Mouse (Mus musculus) erythroid progenitor cell, adult 5-6 weeks (primary cell): ENCODE measurements around the gene Clic1. TPM values are rescaled to one million over a fixed set of nuclear protein-coding genes. Genes with fewer than 3 reads are reported as not detected.
"Not testable (repeated sequence)": the region's sequence is repeated elsewhere in the genome, so short reads cannot be mapped to it uniquely, and the experiment has no call there.

Experiments
- ATAC-seq: replicated peaks from 2 replicates; pipeline ENCODE4 v1.8.0; 2016; ENCODE audit warnings: moderate number of reproducible peaks, mild to moderate bottlenecking, moderate TSS enrichment, inconsistent platforms; ENCODE audit not compliant: poor library complexity, low FRiP score, severe bottlenecking
- total RNA-seq, 2 experiments: library from RNA; stranded (forward) in 1 of 2; stranded (reverse) in 1 of 2; fragments of 150-400 nt in 1 of 2; fragments of 186-747, 209-891 nt in 1 of 2; gene quantifications; 2 replicates each; pipeline versions ENCODE4 v1.2.3 to v1.2.4; 2015 to 2017; ENCODE audit warnings: low replicate concordance in 2 of 2

Clic1 gene
- total RNA-seq, 2 experiments from 2014 or later = 68.3 to 91.0 TPM

- ATAC-seq = no peak
Observed at GRCm38 (mm10) chr17:35019894-35020293, 29.9 kb upstream of the Clic1 start.

- no peak for ATAC-seq
Observed at GRCm38 (mm10) chr17:35020551-35020950, 29.2 kb upstream of the Clic1 start.

DNA sequence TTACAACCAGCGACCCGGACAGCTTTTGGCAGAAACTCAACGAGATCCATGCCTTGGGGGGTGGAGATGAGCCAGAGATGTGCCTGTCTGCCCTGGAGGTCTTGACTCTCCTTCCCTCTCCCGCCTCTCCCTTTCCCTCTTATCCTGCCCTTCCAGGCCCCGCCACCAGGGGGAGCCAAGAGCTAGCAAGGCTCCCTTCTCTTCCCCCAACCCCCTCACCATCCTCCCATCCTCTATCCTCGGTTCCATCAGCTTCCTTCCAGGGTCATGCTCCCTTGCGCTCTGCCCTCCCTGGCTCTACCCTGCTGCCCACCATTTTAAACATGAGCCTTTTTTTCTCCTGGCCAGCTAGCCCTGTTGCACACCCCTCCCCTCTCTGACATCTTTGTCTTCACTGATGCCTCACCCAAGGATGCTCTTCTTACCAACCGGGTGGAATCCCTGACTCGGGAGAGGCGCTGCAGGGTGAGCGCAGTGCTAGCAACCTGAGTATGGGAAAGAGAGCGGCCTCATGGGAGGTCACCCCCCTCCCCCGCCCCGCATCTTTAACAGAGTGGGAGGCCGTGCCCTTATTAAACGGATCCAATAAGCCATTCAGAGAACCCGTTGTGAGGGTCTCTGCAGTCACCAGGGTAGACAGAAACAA lies 28.5 kb upstream of the Clic1 start:
- peak; percentile 71 for ATAC-seq

- ATAC-seq = no peak
Observed at GRCm38 (mm10) chr17:35021842-35022477, 27.8 kb upstream of the Clic1 start.

DNA sequence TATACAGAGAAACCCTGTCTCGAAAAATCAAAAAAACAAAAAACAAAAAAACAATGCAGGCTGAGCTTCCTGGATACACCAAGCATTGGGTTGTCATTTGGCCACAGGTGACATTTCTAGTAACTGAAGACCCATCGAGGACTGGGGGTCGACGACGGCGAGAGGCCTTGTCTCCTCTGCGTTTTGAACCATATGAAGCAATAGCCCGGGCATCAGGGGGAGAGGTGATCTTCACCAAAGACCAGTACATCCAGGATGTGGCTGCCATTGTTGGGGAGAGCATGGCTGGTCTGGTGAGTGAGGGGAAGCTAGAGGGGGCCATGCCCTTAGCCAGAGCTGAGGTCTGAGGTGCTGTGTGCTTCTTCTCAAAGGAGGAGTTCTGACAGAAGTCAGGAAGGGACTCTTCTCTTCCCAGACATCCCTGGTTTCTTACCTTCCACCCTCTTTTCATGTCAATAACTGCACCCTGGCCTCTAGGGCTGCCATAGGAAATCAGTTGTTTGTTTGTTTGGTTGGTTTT lies 27.2 kb upstream of the Clic1 start:
- ATAC-seq = no peak

DNA sequence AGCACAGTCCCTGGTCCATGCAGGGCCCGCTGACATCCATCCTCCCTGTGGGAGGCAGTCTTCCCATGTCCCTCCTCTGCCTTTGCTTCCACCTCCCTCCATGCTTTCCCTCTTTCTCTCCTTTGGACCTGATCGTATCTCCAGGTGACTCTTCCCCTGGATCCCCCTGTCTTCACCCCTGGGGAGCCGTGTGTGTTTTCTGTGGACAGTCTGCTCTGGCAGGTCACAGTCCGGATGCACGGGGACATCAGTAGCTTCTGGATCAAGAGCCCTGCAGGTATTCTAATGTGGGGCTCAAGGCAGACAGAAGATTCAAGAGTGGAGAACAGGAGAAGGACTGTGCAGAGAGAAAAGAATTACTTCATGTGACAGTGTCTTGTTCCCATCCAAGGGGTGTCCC lies 26.5 kb upstream of the Clic1 start:
- ATAC-seq = no peak

- no peak for ATAC-seq
Observed at GRCm38 (mm10) chr17:35023756-35024155, 26.0 kb upstream of the Clic1 start.

GRCm38 (mm10) chr17:35024261-35024660 lies 25.5 kb upstream of the Clic1 start:
- no peak for ATAC-seq

- no peak for ATAC-seq
Observed at GRCm38 (mm10) chr17:35024691-35025488, 24.9 kb upstream of the Clic1 start.

GRCm38 (mm10) chr17:35026206-35026605 lies 23.6 kb upstream of the Clic1 start:
- no peak for ATAC-seq

DNA sequence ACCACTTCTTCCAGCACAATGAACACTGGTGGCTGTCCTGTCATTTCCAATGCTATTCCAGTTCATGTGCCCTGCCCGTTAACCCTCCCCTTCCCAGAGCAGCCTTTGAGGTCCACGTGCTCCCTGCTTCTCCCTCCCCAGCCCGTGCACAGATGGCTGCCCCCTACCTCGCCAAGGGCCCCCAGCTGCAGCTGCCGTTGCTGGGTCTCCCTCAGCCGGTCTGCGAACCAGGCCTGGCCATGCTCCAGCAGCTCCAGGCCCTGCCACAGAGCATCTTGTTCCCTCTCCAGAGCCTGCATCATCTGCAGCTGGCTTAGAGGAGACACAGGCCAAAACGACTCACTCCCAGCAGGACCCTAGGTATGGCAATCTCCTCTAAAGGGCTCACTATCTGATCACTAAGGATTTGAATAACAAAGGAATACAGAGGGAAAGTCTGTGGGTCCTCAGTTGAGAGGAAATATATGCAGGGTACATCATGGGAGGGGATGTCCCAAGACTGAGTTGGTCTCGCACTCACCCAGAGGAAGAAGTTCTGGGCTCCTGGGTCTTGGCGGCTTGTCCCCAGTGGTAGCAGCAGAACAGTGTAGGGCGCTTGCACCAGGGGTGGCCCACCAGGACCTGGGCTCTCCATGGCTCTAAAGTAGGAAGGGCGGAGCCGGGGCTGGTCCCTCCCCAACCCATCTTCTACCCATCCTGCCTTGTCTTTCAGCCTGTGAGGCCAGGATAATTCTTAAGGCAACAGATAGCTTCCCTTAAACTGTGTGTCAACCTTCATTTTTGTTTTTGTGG lies 22.3 kb upstream of the Clic1 start, which contains the start of gene Sapcd1:
TSS of gene Sapcd1 (minus strand) at position 740 of the 792 bp plus-strand sequence.
- no peak for ATAC-seq

DNA sequence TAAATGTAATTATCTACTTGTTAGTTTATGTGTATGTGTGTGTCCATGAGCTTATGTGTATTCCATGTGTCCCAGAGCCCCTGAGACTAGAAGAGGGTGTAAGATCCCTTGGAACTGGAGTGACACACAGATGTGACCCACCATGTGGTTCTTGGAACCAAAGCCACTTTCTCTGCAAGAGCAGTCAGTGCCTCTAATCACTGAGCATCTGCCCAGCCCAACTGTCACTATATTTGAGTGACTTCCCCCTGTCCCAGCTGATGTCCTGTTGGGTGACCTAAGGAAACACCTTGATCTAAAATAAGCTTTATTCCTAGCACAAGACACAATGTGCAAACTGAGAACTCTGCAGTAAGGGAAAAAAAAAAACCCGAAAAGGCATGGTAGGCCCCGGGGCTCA lies 21.5 kb upstream of the Clic1 start:
- ATAC-seq = no peak

DNA sequence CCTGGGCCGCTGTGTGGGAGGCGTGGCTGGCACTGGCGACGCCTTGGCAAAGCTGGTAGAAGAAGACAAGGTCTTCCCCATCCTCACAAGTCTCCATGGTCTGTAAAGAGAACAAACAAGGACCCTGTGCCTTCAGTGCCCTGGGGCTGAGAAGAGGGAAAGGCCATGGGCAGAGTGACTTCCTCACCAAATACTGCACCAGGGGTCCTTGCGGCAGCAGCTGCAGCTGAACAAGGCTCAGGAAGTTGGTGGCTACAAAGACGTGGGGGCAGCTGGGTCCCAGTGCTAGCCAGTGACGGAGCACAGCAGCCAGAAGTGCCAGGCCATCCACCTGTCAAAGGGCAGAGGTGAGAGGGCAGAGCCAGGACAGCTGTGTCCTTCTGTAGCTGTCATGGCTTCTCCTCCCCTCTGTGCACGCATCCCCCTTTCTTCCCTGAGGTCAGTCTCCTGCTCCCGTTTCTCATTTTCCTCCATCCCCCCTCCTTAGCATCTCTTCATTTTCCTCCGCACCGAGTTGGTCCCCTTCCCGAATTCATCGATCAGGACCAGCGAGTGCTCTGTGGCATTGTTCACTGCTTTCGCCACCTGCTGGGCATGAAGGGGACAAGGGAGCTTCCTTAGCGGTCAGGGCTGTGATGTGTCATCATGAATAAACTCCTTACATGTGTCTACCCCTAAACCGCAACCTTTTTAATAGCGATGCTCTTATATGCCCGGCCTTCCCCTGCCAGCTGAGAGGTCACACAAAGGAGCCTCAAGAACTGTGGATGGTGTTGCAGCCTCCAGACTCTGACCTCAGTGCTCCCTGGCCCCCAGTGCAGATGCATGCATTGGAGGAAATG lies 19.9 kb upstream of the Clic1 start:
- peak; percentile 40; the same call in 1 of the 2 replicates for ATAC-seq

DNA sequence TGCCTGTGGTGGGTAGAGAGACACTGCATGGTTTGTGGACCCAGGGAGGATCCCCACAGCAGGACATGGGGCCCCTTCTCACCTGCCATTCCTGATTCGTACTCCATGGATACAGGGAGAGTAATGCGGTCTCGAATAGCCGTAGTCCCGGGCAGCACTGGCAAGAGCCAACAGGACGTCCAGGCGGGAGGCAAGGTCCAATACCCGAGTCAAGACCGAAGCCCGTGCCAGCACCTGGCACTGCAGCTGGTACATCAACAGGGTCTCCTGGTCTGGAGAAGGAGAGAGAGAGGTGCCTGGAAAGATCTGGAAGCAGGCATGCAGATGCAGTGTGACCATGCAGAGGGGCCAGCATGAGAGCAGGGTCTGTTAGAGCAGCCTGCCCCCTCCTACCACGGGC lies 18.5 kb upstream of the Clic1 start:
- no peak for ATAC-seq

- ATAC-seq = peak; percentile 76
Observed at GRCm38 (mm10) chr17:35031880-35032279, 17.9 kb upstream of the Clic1 start.

DNA sequence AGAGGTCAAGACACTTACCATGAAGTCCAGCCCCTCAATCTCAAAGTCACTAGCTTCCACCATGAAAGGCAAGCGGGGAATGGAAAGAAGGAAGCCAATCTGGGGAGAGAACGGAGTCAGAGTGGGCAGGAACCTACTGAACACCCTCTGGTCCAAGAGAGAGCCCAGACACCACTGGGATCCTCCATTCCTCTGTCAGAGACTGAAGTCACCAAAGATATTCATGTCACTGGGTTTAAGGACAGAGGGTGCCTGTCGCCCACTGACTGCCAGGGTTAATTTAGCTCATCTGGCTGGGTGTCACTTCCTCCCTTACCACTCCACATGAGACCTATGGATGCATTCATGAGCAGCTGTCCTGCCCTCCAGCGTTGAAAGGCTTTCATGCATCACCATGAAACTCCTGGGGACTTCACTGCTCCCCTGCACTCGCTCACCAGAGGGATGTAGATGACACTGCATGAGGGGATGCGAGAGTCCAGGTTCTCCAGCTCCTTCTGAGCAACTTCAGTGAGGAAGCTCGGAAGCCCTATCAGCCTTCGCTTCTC lies 17.4 kb upstream of the Clic1 start:
- no peak for ATAC-seq

GRCm38 (mm10) chr17:35033703-35034102 lies 16.1 kb upstream of the Clic1 start:
- ATAC-seq = not testable (repeated sequence)

DNA sequence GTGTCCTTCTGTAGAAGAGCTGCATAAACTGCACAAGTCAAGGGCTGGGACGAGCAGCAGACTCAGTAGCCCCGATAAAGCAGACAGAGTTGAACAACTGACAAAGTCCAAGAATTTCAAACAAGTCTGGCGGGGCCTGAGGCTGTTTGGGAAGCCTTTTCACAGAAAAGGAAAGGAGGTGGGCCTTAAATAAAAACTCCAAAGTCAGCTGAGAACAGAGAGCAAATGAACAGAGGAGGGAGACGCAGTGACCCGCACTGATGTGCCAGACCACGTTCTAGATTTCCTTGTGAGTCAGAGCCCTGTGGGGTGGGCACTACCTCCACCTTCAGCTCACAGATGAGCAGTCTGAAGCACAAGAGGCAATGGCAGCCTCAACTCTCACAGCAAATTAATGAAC lies 14.9 kb upstream of the Clic1 start:
- no peak for ATAC-seq
